Mouse (Mus musculus) cerebellum, adult 2 months (tissue): ENCODE results near the gene Rsrp1. TPM values are rescaled to one million over a fixed set of nuclear protein-coding genes. Genes with fewer than 3 reads are reported as not detected.

ENCODE experiments used
- DNase-seq, 2 experiments: peaks; one replicate each; pipeline ENCODE4 v3.0.0; 2021
- H3K27ac ChIP-seq: fragments of 200-500 bp; 2 replicates; pipeline ENCODE4 v1.5.1; 2012; ENCODE audit warnings: low read length, control low read depth, inconsistent platforms; ENCODE audit not compliant: insufficient read depth
- H3K27me3 ChIP-seq: fragments of 200-500 bp; 2 replicates; pipeline ENCODE4 v1.6.1; 2012; ENCODE audit warnings: inconsistent platforms, mild to moderate bottlenecking, low read length, moderate library complexity; ENCODE audit not compliant: control insufficient read depth, insufficient read depth
- H3K4me1 ChIP-seq: fragments of 200-500 bp; 2 replicates; pipeline ENCODE4 v1.6.1; 2011; ENCODE audit warnings: low read length; ENCODE audit not compliant: control insufficient read depth, insufficient read depth
- H3K4me3 ChIP-seq: fragments of 200-500 bp; replicated peaks from 2 replicates; pipeline ENCODE3; 2011; ENCODE audit warnings: mild to moderate bottlenecking, low read depth, low read length, control low read depth; ENCODE audit not compliant: insufficient read depth
- CTCF ChIP-seq: fragments of 200-500 bp; IDR thresholded peaks from 2 replicates; pipeline ENCODE4 v1.5.1; 2011; ENCODE audit warnings: low read depth, mild to moderate bottlenecking, control low read depth, low read length, moderate library complexity, borderline replicate concordance; ENCODE audit not compliant: insufficient read depth
- POLR2A ChIP-seq: fragments of 200-500 bp; IDR thresholded peaks from 2 replicates; pipeline ENCODE4 v1.6.1; 2011; ENCODE audit warnings: low read length, control low read depth, borderline replicate concordance; ENCODE audit not compliant: insufficient read depth
- WGBS: fragments of 180-500 bp; shearing (Covaris S2); methylation state at CpG from one replicate; pipeline ENCODE4 v1.1.7; 2018; 5-methylcytosine and 5-hydroxymethylcytosine counted together
- polyA plus RNA-seq: library from polyadenylated mRNA; depleted of rRNA; stranded (reverse); fragments of >200 nt; gene quantifications from 2 replicates; pipeline ENCODE4 v1.2.3, GENCODE M21; 2012

The Rsrp1 gene
- polyA plus RNA-seq, 1 experiment = 478 TPM

DNA sequence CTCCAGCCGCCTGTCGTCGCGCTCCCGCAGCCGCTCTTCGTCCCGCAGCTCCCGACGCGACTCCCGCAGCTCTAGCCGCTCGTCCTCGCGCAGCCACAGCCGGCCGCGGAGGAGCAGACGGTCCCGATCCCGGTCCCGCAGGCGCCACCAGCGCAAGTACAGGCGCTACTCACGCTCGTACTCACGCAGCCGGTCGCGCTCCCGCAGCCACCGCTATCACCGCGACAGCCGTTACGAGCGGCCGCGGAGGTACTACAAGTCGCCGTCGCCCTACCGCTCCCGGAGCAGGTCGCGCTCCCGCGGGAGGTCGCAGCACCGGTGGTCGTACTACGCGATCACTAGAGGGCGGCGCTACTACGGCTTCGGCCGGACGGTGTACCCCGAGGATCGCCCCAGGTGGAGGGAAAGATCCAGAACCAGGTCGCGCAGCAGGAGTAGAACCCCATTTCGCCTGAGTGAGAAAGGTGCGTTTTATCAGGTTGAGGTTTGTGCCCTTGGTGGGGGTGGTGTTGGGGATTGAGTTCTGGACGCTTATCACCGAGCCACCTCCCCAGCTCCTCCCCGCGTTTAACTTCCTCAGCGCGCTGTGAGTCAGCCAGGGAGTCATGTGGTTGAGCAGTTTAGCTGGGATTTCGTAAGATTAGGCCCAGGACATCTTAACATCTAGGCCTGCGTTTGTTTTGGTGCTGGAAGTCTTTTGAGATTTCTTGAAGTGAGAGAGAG, 788 bp downstream of the Rsrp1 start:
- TF ChIP-seq POLR2A = no peak
- no peak for TF ChIP-seq CTCF
- Histone ChIP-seq H3K27me3 (no peaks in the 10 kb centered on the region), H3K4me1 (peaks cover 7% of the 10 kb centered on the region; the same call in 1 of the 2 replicates), H3K4me3 (peak overlapping the region; percentile 91), H3K27ac (peak overlapping the region; percentile 98)
- under 1% methylated on average over 75 of the region's 75 CpGs for WGBS
- peak; percentile 48 to 59 for DNase-seq

GRCm38 (mm10) chr4:134925206-134925605, 1.8 kb downstream of the Rsrp1 start:
- TF ChIP-seq POLR2A = no peak
- no peak for TF ChIP-seq CTCF
- H3K27ac ChIP-seq = no peak overlapping the region
- WGBS = 12% methylated on average over 8 of the region's 8 CpGs
- DNase-seq = no peak
- H3K27me3 ChIP-seq = no peaks in the 10 kb centered on the region
- peaks cover 7% of the 10 kb centered on the region; the same call in 1 of the 2 replicates for H3K4me1 ChIP-seq
- H3K4me3 ChIP-seq = peak overlapping the region; percentile 91

DNA sequence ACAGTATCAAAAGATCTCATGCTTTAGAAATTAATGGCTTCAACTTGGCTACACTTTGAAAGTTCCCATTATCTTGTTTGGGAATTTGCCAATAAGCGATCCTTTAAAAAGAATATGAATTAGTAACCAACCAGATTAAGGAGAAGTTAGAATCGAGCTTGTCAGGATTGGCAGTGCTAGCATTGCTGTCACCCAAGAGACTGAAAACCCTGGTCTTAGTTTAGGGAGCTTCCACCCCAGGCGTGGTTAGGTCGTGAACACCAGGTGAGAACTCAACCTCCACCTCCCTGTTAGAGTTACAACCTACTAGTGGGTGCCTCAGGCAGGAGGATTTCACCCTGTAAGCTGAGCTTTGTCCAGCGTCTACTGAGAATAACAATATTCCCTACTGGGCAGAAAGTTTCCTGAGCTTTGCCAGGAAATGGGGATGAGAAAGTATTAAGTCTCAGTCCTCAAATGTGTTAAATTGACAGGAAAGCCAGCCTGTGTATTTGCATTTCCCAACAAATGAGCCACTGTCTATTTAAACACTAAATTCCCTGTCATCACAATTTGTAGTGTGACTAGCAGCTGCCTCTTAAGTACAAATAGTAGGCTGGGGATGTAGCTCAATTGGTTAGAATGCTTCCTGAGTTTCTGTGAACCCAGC, 4.5 kb downstream of the Rsrp1 start:
- Histone ChIP-seq H3K4me3 (no peak overlapping the region), H3K27ac (no peak overlapping the region), H3K4me1 (peaks cover 7% of the 10 kb centered on the region), H3K27me3 (no peaks in the 10 kb centered on the region)
- 58% methylated on average over 5 of the region's 5 CpGs for WGBS
- no peak for TF ChIP-seq CTCF
- no peak for TF ChIP-seq POLR2A
- DNase-seq = no peak

DNA sequence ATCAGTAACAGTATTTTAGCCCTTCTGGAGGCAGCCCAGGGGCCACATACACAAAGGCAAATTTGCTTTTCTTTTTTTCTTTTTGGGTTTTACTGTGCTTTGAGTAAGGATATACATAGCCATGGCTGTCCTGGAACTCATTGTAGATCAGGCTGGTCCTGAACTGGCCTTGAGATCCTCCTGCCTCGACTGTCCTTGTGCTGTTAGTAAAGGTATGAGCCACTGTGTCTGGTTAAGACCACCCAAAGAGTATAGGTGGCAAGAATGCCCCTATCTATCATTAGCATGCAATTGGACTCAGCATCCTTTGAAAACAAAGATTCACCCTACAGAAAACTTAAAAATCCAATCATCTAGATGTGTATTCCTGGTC, 5.1 kb downstream of the Rsrp1 start:
- 73% methylated on average over 1 of the region's 1 CpGs for WGBS
- TF ChIP-seq POLR2A = no peak
- TF ChIP-seq CTCF = no peak
- no peak overlapping the region for H3K27ac ChIP-seq
- H3K27me3 ChIP-seq = no peaks in the 10 kb centered on the region
- peaks cover 7% of the 10 kb centered on the region for H3K4me1 ChIP-seq
- H3K4me3 ChIP-seq = no peak overlapping the region
- no peak for DNase-seq

GRCm38 (mm10) chr4:134929536-134929935, 6.1 kb downstream of the Rsrp1 start:
- 79% methylated on average over 4 of the region's 4 CpGs for WGBS

GRCm38 (mm10) chr4:134930190-134930589, 6.8 kb downstream of the Rsrp1 start:
- no peak for DNase-seq
- H3K27me3 ChIP-seq = no peaks in the 10 kb centered on the region
- H3K4me3 ChIP-seq = peak overlapping the region; percentile 66
- WGBS = 15% methylated on average over 9 of the region's 9 CpGs
- H3K27ac ChIP-seq = no peak overlapping the region
- TF ChIP-seq CTCF = no peak
- no peak for TF ChIP-seq POLR2A
- H3K4me1 ChIP-seq = peaks cover 5% of the 10 kb centered on the region

More at GRCm38 (mm10) chr4:134929536-134929935, 6.1 kb downstream of the Rsrp1 start:
- TF ChIP-seq POLR2A = no peak
- TF ChIP-seq CTCF = no peak
- no peak for DNase-seq
- Histone ChIP-seq H3K27ac (no peak overlapping the region), H3K27me3 (no peaks in the 10 kb centered on the region), H3K4me1 (peaks cover 7% of the 10 kb centered on the region), H3K4me3 (no peak overlapping the region)

DNA sequence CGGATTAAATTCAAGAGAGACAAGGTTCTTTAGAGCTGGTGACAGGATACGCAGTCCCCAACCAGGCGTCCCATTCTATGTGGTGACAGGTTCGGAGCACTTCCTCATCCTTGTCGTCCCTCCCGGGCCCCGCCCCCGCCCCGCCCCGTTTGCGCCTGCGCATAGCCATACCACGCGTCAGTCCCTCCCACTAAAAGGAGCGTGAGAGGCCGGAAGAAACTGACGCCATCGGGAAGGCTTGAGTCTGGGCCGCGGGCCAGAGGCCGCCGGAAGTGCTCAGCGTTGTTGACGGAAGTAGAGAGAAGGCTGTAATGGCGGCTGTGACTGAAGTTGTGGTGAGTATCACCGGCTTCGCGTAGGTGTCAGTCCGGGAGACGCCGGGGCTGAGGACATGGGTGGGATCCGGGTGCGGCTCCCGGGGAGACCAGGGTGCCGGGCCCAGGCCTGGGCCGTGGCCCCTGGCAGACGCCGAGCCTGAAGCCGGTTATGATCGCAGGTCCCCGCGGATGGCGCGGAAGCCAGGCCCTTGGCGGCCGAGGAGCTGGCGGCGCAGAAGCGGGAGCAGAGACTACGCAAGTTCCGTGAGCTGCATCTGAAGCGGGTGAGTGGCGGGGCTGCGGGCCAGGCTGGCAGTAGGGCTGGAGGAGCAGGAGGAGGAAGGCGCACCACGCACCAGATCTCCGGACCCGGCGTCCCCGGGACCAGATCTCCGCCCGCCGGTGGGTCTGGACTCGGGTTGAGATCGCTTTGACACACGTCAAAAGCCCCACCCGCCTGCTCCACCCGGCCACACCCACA, 7.5 kb downstream of the Rsrp1 start, which contains the start of gene Syf2:
Syf2 (plus strand) TSS at position 215 of the 798 bp plus-strand sequence.
- Histone ChIP-seq H3K4me1 (no peaks in the 10 kb centered on the region; the same call in 1 of the 2 replicates), H3K4me3 (peak within 1 kb of the TSS; percentile 91), H3K27me3 (no peaks in the 10 kb centered on the region), H3K27ac (peak within 1 kb of the TSS; percentile 83)
- 1% methylated on average over 68 of the region's 68 CpGs for WGBS
- peak; percentile 95 to 96 for DNase-seq
- TF ChIP-seq CTCF (no peak), POLR2A (peak; percentile 73; the same call in 1 of the 2 replicates)
